Mouse (Mus musculus): ENCODE measurements at regions not wholly inside any gene's neighbourhood (a gene's known extent, or its start where the extent isn't known, plus 50 kb on each side); places are given as distances from the start of the nearest gene placed in this dataset.
"Not testable (repeated sequence)": the region's sequence is repeated elsewhere in the genome, so short reads cannot be mapped to it uniquely, and the experiment has no call there.

DNA sequence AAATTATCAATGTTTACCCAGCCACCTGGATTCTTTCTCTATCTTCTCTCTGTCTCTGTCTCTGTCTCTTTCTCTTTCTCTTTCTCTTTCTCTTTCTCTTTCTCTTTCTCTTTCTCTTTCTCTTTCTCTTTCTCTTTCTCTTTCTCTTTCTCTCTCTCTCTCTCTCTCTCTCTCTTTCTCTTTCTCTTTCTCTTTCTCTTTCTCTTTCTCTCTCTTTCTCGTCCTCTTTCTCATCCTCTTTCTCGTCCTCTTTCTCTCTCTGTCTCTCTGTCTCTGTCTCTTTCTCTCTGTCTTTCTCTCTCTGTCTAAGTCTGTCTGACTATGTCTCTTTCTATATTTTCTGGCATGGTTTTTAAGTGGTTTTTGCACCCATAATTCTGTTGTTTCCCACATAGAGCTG is 217.6 kb downstream of the Serpinb8 start:
- not testable (repeated sequence) for TF ChIP-seq CTCF (conservative IDR thresholded peaks at IDR 0.05; ENCODE audit: insufficient read depth, insufficient read length, low read depth, low read length); POLR2A (IDR thresholded peaks at IDR 0.05; ENCODE audit: low read depth, low read length)
